In the genomic region with DNA sequence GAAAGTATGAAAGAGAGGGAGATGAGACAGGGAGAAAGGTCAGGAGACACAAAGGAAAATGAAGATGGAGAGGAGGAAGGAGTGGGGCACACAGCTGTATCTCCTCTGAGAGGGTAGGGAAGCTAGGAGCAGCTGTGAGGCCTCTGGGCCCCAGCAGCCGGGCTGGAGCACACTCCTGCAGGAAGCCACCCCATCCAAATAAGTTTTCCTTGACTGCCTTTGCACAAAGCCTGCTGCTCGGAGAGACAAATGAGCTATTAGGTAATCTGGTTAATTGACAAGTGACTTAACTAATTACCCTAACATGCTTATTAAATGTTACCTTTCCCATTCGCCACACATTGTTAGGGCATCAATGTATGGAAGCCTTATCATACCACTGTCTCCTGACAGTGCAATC, we compare ENCODE assay signal across 16 mouse cellular contexts.
DNase-seq lines count a peak whose midpoint lies in the region; ATAC-seq lines count a peak whose summit lies in the region.
"Had no signal": no experiment of that assay in that cellular context is flagged by ENCODE, and none has a peak within 500 bp of the region (broad histone marks: within the 10 kb centered on the region; RNA-seq: fewer than 3 reads in every experiment).

No protein-coding gene starts in this region.

- H3K4me2 ChIP-seq in forebrain, embryonic 11.5 days (ENCODE audit: low read depth, low read length, severe bottlenecking) = no peak overlapping the region
- H3K4me2 ChIP-seq in kidney, embryonic 14.5 days (replicated peaks; ENCODE audit: low read depth, low read length) = no peak overlapping the region
- no peak overlapping the region for H3K4me2 ChIP-seq in neural tube, embryonic 14.5 days (ENCODE audit: low read depth, low read length)
- H3K4me2 ChIP-seq: heart, embryonic 15.5 days; liver, embryonic 12.5 days had no signal

- no peak overlapping the region for H3K27ac ChIP-seq in forebrain, embryonic 11.5 days (ENCODE audit: low read depth, low read length)
- no peak overlapping the region for H3K27ac ChIP-seq in forebrain, embryonic 10.5 days
- H3K27ac ChIP-seq in kidney, embryonic 14.5 days (ENCODE audit: low read depth, low read length) = peak overlapping the region; percentile 47; the same call in 1 of the 2 replicates
- peak overlapping the region; percentile 19; the same call in 1 of the 2 replicates for H3K27ac ChIP-seq in embryonic facial prominence, embryonic 10.5 days (replicated peaks)
- H3K27ac ChIP-seq in neural tube, embryonic 14.5 days (ENCODE audit: low read depth, low read length) = peak overlapping the region; percentile 56; the same call in 1 of the 2 replicates
- H3K27ac ChIP-seq: heart, embryonic 15.5 days; left cerebral cortex, adult 2 months; liver, embryonic 12.5 days had no signal

- DNase-seq in forebrain, embryonic 11.5 days (ENCODE audit: low spot score) = peak; percentile 65
- no peak for DNase-seq in forebrain, embryonic 10.5 days (ENCODE audit: extremely low spot score, low spot score)
- no peak for DNase-seq in kidney, adult 11 months
- DNase-seq in embryonic facial prominence, embryonic 10.5 days (ENCODE audit: low spot score) = no peak
- DNase-seq in left cerebral cortex, postnatal 36 days (ENCODE audit: low spot score in 2 of 2) = no peak
- DNase-seq in adrenal gland, postnatal 4 days (ENCODE audit: low spot score in 2 of 2) = no peak
- DNase-seq: adrenal gland, postnatal 14 days; cerebellum, postnatal 10 days had no signal

- intact Hi-C loops in left cerebral cortex, postnatal 36 days (cut with DNase I) = no loop called here

- WGBS in forebrain, embryonic 11.5 days = 3% methylated on average over 3 of the region's 3 CpGs
- 16% methylated on average over 3 of the region's 3 CpGs for WGBS in forebrain, embryonic 10.5 days
- WGBS in kidney, embryonic 14.5 days = 31% methylated on average over 3 of the region's 3 CpGs
- 27% methylated on average over 3 of the region's 3 CpGs for WGBS in embryonic facial prominence, embryonic 10.5 days
- WGBS in neural tube, embryonic 14.5 days = 16% methylated on average over 3 of the region's 3 CpGs

- H3K4me3 ChIP-seq in forebrain, embryonic 11.5 days (ENCODE audit: low read depth, low read length) = no peak overlapping the region
- H3K4me3 ChIP-seq in forebrain, embryonic 10.5 days = no peak overlapping the region
- H3K4me3 ChIP-seq in kidney, embryonic 14.5 days (ENCODE audit: low read length) = no peak overlapping the region
- no peak overlapping the region for H3K4me3 ChIP-seq in embryonic facial prominence, embryonic 10.5 days
- no peak overlapping the region for H3K4me3 ChIP-seq in neural tube, embryonic 14.5 days (ENCODE audit: low read depth, low read length)
- H3K4me3 ChIP-seq: heart, embryonic 15.5 days; left cerebral cortex, adult 2 months; liver, embryonic 12.5 days had no signal

- no peaks in the 10 kb centered on the region for H3K36me3 ChIP-seq in forebrain, embryonic 11.5 days (ENCODE audit: control insufficient read depth, insufficient read depth, low read length)
- H3K36me3 ChIP-seq in forebrain, embryonic 10.5 days (replicated peaks) = no peaks in the 10 kb centered on the region
- H3K36me3 ChIP-seq in kidney, embryonic 14.5 days (ENCODE audit: control insufficient read depth, insufficient read depth, low read length) = no peaks in the 10 kb centered on the region; the same call in 1 of the 2 replicates
- H3K36me3 ChIP-seq in embryonic facial prominence, embryonic 10.5 days (replicated peaks) = no peaks in the 10 kb centered on the region
- no peaks in the 10 kb centered on the region for H3K36me3 ChIP-seq in neural tube, embryonic 14.5 days (ENCODE audit: control insufficient read depth, insufficient read depth, low read length)
- H3K36me3 ChIP-seq: heart, embryonic 15.5 days; liver, embryonic 12.5 days had no signal

- H3K9ac ChIP-seq in forebrain, embryonic 11.5 days (ENCODE audit: low read length) = no peak overlapping the region
- peak overlapping the region; percentile 1; the same call in 1 of the 2 replicates for H3K9ac ChIP-seq in kidney, embryonic 14.5 days (ENCODE audit: low read depth, low read length)
- no peak overlapping the region for H3K9ac ChIP-seq in neural tube, embryonic 14.5 days (replicated peaks; ENCODE audit: low read depth, low read length)
- H3K9ac ChIP-seq: heart, embryonic 15.5 days; liver, embryonic 12.5 days had no signal

- peaks cover 24% of the 10 kb centered on the region for H3K27me3 ChIP-seq in forebrain, embryonic 11.5 days (ENCODE audit: control insufficient read depth, insufficient read depth, low read length)
- H3K27me3 ChIP-seq in forebrain, embryonic 10.5 days (ENCODE audit: poor library complexity, severe bottlenecking) = peaks cover 80% of the 10 kb centered on the region
- no peaks in the 10 kb centered on the region for H3K27me3 ChIP-seq in kidney, embryonic 14.5 days (ENCODE audit: control insufficient read depth, insufficient read depth, low read length)
- no peaks in the 10 kb centered on the region for H3K27me3 ChIP-seq in embryonic facial prominence, embryonic 10.5 days (replicated peaks; ENCODE audit: low read depth, poor library complexity, severe bottlenecking)
- H3K27me3 ChIP-seq in neural tube, embryonic 14.5 days (ENCODE audit: control insufficient read depth, insufficient read depth, low read length) = no peaks in the 10 kb centered on the region
- H3K27me3 ChIP-seq: CH12.LX; heart, embryonic 15.5 days; liver, embryonic 12.5 days had no signal

- H3K9me3 ChIP-seq in forebrain, embryonic 11.5 days (ENCODE audit: control insufficient read depth, low read length) = no peaks in the 10 kb centered on the region
- H3K9me3 ChIP-seq in forebrain, embryonic 10.5 days = no peaks in the 10 kb centered on the region
- H3K9me3 ChIP-seq in kidney, embryonic 14.5 days (ENCODE audit: control insufficient read depth, low read length) = no peaks in the 10 kb centered on the region
- H3K9me3 ChIP-seq in embryonic facial prominence, embryonic 10.5 days = no peaks in the 10 kb centered on the region
- no peaks in the 10 kb centered on the region for H3K9me3 ChIP-seq in neural tube, embryonic 14.5 days (ENCODE audit: control insufficient read depth, low read length)
- H3K9me3 ChIP-seq: heart, embryonic 15.5 days; liver, embryonic 12.5 days had no signal

- peaks cover 11% of the 10 kb centered on the region; the same call in 1 of the 2 replicates for H3K4me1 ChIP-seq in forebrain, embryonic 11.5 days (replicated peaks; ENCODE audit: control insufficient read depth, insufficient read depth, low read length)
- peaks cover 29% of the 10 kb centered on the region for H3K4me1 ChIP-seq in forebrain, embryonic 10.5 days
- peaks cover 39% of the 10 kb centered on the region for H3K4me1 ChIP-seq in kidney, embryonic 14.5 days (ENCODE audit: control insufficient read depth, insufficient read depth, low read length)
- peaks cover 35% of the 10 kb centered on the region for H3K4me1 ChIP-seq in embryonic facial prominence, embryonic 10.5 days
- H3K4me1 ChIP-seq in neural tube, embryonic 14.5 days (ENCODE audit: control insufficient read depth, insufficient read depth, low read length) = peaks cover 27% of the 10 kb centered on the region

- ATAC-seq in forebrain, embryonic 11.5 days (replicated peaks; ENCODE audit: low FRiP score) = 0 out of 2 replicates have a peak, but pooled peaks have one; percentile 55
- no peak for ATAC-seq in kidney, embryonic 14.5 days (ENCODE audit: low FRiP score, low TSS enrichment)
- no peak for ATAC-seq in neural tube, embryonic 14.5 days (ENCODE audit: low read depth)
- ATAC-seq: liver, embryonic 12.5 days; lung, postnatal 0 days; midbrain, embryonic 16.5 days had no signal

Comparison
In these comparisons a context has a peak if more than half of its experiments do, and no peak if none do; other contexts are left out.
1. H3K27ac ChIP-seq: peak in kidney, embryonic 14.5 days (single experiment), embryonic facial prominence, embryonic 10.5 days (single experiment) and neural tube, embryonic 14.5 days (single experiment); none in forebrain, embryonic 11.5 days (single experiment) and forebrain, embryonic 10.5 days (single experiment).